Mouse (Mus musculus) Muller cell, postnatal 12 days (primary cell): ENCODE measurements around the gene Gm4724.
"Not testable (repeated sequence)": the region's sequence is repeated elsewhere in the genome, so short reads cannot be mapped to it uniquely, and the experiment has no call there.

ENCODE experiments used
- DNase-seq: peaks from one replicate; pipeline ENCODE4 v3.0.0-alpha.2; 2015; ENCODE audit errors: inconsistent ontology term

Gm4724 gene

DNA sequence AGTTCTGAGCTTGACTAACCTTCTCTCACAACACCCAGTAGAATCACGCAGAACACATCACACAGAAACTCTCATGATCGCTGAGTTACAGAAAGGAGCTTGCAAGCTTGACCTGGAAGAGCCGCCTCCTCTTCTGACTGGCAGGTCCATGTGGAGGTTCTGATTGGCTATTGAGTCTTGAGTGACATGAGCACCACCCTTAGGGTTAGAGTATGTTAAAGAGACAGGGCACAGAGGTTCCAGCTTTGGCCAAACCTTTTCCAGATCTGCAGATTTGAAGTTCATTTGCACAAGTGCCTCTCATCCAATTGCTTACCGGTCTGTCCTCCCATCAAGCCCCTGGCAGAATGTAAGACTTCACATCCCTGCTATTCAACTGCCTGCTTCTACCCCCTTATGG, at the start of gene Gm4724:
Gene Gm4724 (minus strand): TSS at position 101 of the 400 bp plus-strand sequence.
- not testable (repeated sequence) for DNase-seq

DNA sequence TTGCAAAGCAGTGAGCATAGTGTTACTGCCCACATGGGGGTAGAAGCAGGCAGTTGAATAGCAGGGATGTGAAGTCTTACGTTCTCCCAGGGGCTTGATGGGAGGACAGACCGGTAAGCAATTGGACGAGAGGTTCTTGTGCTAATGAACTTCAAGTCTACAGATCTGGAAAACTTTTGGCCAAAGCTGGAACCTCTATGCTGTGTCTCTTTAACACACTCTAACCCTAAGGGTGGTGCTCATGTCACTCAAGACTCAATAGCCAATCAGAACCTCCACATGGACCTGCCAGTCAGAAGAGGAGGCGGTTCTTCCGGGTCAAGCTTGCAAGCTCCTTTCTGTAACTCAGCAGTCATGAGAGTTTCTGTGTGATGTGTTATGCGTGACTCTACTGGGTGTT, 34.1 kb upstream of the Gm4724 start, which contains the start of gene Zfp965:
Gene Zfp965 (plus strand): TSS at position 301 of the 400 bp plus-strand sequence.
- not testable (repeated sequence) for DNase-seq
